In genomic region chrX:93756867-93757455, GRCm38 (mm10) we compare ENCODE assay signal across 17 mouse cellular contexts.
DNase-seq lines count a peak whose midpoint lies in the region; ATAC-seq and TF ChIP-seq lines count a peak whose summit lies in the region.
"Had no signal": no experiment of that assay in that cellular context is flagged by ENCODE, and none has a peak within 500 bp of the region (broad histone marks: within the 10 kb centered on the region; RNA-seq: fewer than 3 reads in every experiment).

No protein-coding gene starts in this region.

- no peak for TF ChIP-seq POLR2A in liver, adult 2 months (IDR thresholded peaks at IDR 0.05; ENCODE audit: extremely low read depth, insufficient read depth, low read length)

- TF ChIP-seq CTCF in liver, adult 2 months (IDR thresholded peaks at IDR 0.05; ENCODE audit: low read depth, low read length), result no peak

- peak; percentile 24 for DNase-seq in liver, adult 2 months (ENCODE audit: extremely low read depth, low read depth, low spot score)
- peak; percentile 6 for DNase-seq in adipocyte (ENCODE audit: low spot score)
- peak; percentile 25 for DNase-seq in fat pad, adult 2 months (ENCODE audit: extremely low read depth, low read depth, low spot score)
- DNase-seq in retina, embryonic 14.5 days (ENCODE audit: low spot score), result peak; percentile 20
- DNase-seq in spleen, postnatal 4 days (ENCODE audit: low spot score in 2 of 2), result no peak
- DNase-seq in cerebellum, adult 9-10 months, result no peak
- DNase-seq: gastrocnemius, postnatal 36 days; heart, postnatal 4 days; kidney, adult 18-20 months; lung, postnatal 4 days; right cerebral cortex, postnatal 14 days had no signal

- no peak overlapping the region for H3K4me2 ChIP-seq in liver, embryonic 12.5 days
- H3K4me2 ChIP-seq: embryonic facial prominence, embryonic 13.5 days; heart, embryonic 13.5 days; midbrain, embryonic 15.5 days had no signal

- H3K79me2 ChIP-seq in liver, adult 2 months (ENCODE audit: control insufficient read depth, insufficient read depth, low read length), result no peaks in the 10 kb centered on the region

- no peak overlapping the region for H3K4me3 ChIP-seq in liver, adult 2 months (ENCODE audit: insufficient read depth, low read depth, low read length)
- H3K4me3 ChIP-seq in liver, embryonic 12.5 days, result no peak overlapping the region
- H3K4me3 ChIP-seq: embryonic facial prominence, embryonic 13.5 days; heart, embryonic 13.5 days; midbrain, embryonic 15.5 days had no signal

- no peak overlapping the region for H3K27ac ChIP-seq in liver, adult 2 months (replicated peaks; ENCODE audit: insufficient read depth, low read depth, low read length)
- no peak overlapping the region for H3K27ac ChIP-seq in liver, embryonic 12.5 days
- H3K27ac ChIP-seq: embryonic facial prominence, embryonic 13.5 days; heart, embryonic 13.5 days; liver, embryonic 14.5 days; midbrain, embryonic 15.5 days had no signal

- no peak overlapping the region for H3K9ac ChIP-seq in liver, adult 2 months (ENCODE audit: low read depth, low read length)
- no peak overlapping the region for H3K9ac ChIP-seq in liver, embryonic 12.5 days
- H3K9ac ChIP-seq: embryonic facial prominence, embryonic 13.5 days; heart, embryonic 13.5 days; liver, embryonic 14.5 days; midbrain, embryonic 15.5 days had no signal

- H3K27me3 ChIP-seq in liver, adult 2 months (ENCODE audit: control insufficient read depth, insufficient read depth, low read length), result no peaks in the 10 kb centered on the region
- H3K27me3 ChIP-seq in liver, embryonic 12.5 days (replicated peaks), result peaks cover 10% of the 10 kb centered on the region; the same call in 1 of the 2 replicates
- H3K27me3 ChIP-seq: midbrain, embryonic 15.5 days had no signal

- H3K9me3 ChIP-seq in liver, embryonic 12.5 days (replicated peaks), result no peaks in the 10 kb centered on the region
- H3K9me3 ChIP-seq: embryonic facial prominence, embryonic 13.5 days; heart, embryonic 13.5 days; midbrain, embryonic 15.5 days had no signal

- ATAC-seq in liver, embryonic 12.5 days, result no peak
- ATAC-seq: midbrain, embryonic 15.5 days; Patski had no signal

- no peaks in the 10 kb centered on the region for H3K4me1 ChIP-seq in liver, adult 2 months (ENCODE audit: control insufficient read depth, insufficient read depth, low read length)
- no peaks in the 10 kb centered on the region for H3K4me1 ChIP-seq in liver, embryonic 12.5 days
- H3K4me1 ChIP-seq: embryonic facial prominence, embryonic 13.5 days; midbrain, embryonic 15.5 days had no signal

- WGBS in liver, adult 2 months, result 42% methylated on average over 7 of the region's 7 CpGs
- WGBS in liver, embryonic 12.5 days (ENCODE audit: insufficient replicate concordance), result 58% methylated on average over 7 of the region's 7 CpGs

- H3K36me3 ChIP-seq in liver, adult 2 months (ENCODE audit: control insufficient read depth, insufficient read depth, low read length), result no peaks in the 10 kb centered on the region
- H3K36me3 ChIP-seq in liver, embryonic 12.5 days, result 0 out of 2 replicates have a peak, but pooled peaks cover 2% of the 10 kb centered on the region
- H3K36me3 ChIP-seq: embryonic facial prominence, embryonic 13.5 days; heart, embryonic 13.5 days; midbrain, embryonic 15.5 days had no signal

Comparison
In these comparisons a context has a peak if more than half of its experiments do, and no peak if none do; other contexts are left out.
1. DNase-seq: peak in liver, adult 2 months (single experiment), adipocyte (single experiment), fat pad, adult 2 months (single experiment) and retina, embryonic 14.5 days (single experiment); none in spleen, postnatal 4 days (0 of 2) and cerebellum, adult 9-10 months (single experiment).